Mouse (Mus musculus) right cerebral cortex, adult 2 months (tissue): ENCODE data around the gene Taar2.

Experiments used
- DNase-seq, 2 experiments: peaks; one replicate each; pipeline ENCODE4 v3.0.0; 2021 to 2022; ENCODE audit warnings: low spot score in 2 of 2

Gene Taar2

DNA sequence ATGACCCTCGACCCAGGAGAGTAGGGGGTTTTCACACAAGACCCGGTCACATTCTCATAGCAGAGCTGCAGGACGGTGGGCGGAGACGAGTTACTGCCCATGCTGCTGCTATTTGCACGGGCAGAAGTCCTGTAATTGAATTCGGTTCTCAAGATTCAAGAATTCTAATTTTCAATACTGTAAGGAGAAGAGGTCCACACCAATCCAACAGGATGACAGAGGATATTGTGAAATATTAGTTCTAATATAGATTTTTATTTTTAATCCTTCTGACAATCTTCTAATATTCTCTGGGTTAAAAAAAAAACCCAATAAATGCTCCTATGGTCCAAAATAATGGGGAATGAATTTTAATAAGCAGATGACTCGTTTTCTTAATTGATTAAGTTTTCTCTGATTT lies 47.2 kb downstream of the Taar2 start, which contains the start of gene Taar6:
Gene Taar6, minus strand, starts transcription at position 101 of the 400 bp plus-strand sequence.
- DNase-seq, result no peak

DNA sequence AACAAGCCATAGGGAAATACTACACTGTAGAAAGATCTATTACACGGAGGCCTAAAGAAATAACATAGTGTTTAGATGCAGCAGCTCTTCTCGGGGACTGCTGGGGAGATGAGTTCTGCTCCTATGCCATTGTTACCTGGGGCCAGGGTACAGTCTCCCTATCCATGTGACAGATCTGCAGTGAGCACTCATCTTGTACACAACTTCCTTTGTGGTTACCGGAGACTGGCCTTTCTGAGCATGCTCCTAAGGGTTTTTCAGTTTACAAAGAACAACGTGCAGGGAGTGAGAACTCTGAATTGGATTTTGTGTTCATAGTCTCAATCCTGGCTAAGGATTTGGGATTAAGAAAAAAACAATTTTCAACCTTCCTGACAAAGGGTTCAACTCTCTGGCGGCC lies 48.0 kb downstream of the Taar2 start:
- DNase-seq, result no peak
